Mouse (Mus musculus): ENCODE measurements at regions not wholly inside any gene's neighbourhood (a gene's known extent, or its start where the extent isn't known, plus 50 kb on each side); places are given as distances from the start of the nearest gene placed in this dataset.

DNA sequence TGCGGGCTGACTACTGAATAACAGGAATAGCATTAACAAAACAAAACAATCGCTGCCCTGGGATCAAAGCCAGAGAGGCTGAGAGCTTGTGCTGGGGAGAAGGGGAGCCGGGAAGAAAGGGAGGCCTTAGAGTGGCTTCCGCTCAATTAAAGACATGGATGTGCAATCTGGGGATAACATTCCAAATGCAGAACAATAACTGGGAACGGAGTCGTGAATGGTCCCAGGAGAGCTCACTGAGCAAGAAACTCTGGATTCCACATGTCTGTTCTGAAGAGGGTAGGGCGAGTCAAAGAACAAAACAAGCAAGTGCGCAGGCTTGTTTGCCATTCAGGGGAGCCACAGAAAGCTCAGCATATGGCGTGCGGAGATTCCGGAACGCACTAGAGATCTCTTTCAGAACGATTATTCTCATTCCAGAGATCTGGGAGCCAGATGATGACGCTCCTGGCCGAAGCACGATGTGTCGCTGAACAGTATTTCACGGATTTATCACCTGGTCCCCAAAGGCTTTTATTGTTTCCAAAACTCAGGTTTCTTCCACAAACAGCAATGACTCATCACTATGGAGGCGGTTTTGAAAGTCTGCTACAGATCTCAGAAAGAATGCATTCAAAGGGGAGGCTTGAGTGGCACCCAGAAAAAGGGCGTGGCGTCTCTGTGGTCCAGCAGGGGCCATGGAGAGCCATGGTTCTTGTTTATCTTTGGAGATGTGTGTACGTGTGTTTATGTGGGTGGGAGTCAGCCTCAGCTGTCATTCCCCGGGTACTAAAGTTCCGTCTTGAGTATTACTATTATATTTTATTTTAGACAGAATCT, 159.0 kb downstream of the Slc4a3 start:
- WGBS, result 29% methylated on average over 24 of the region's 24 CpGs
- peak; percentile 55; the same call in 1 of the 2 replicates for ATAC-seq (ENCODE audit: insufficient number of reproducible peaks, low FRiP score, low TSS enrichment, low read depth)

DNA sequence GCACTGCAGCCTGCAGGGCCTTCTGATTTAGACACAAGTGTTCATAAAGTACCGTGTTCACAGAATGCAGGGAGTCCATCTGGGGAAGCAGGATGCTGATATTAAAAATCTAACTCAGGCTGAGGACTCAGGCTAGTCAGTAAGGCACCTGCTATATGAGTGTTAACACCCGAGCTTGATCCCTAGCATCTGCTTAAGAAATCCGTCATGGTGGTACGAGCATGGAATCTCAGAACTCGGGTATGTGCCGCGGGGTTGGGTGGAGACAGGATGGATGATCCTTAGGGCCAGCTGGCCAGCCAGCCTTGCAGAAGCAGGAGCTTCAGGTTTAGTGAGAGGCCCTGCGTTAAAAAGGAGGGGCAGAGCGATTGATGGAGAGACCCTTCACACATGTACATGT, 160.1 kb downstream of the Slc4a3 start:
- Histone ChIP-seq H3K4me2 (no peak overlapping the region), H3K9ac (no peak overlapping the region), H3K27ac (no peak overlapping the region), H3K4me1 (peaks cover 14% of the 10 kb centered on the region), H3K9me3 (no peaks in the 10 kb centered on the region), H3K36me3 (no peaks in the 10 kb centered on the region), H3K4me3 (no peak overlapping the region), H3K27me3 (no peaks in the 10 kb centered on the region)
- 72% methylated on average over 9 of the region's 9 CpGs for WGBS
- no peak for ATAC-seq (ENCODE audit: insufficient number of reproducible peaks, low FRiP score, low TSS enrichment, low read depth)

More for the DNA sequence above, 159.0 kb downstream of the Slc4a3 start:
- Histone ChIP-seq H3K27ac (peak overlapping the region; percentile 64), H3K9ac (no peak overlapping the region), H3K4me3 (no peak overlapping the region), H3K9me3 (no peaks in the 10 kb centered on the region), H3K4me2 (peak overlapping the region; percentile 27; the same call in 1 of the 2 replicates), H3K36me3 (no peaks in the 10 kb centered on the region), H3K27me3 (no peaks in the 10 kb centered on the region), H3K4me1 (peaks cover 14% of the 10 kb centered on the region)

DNA sequence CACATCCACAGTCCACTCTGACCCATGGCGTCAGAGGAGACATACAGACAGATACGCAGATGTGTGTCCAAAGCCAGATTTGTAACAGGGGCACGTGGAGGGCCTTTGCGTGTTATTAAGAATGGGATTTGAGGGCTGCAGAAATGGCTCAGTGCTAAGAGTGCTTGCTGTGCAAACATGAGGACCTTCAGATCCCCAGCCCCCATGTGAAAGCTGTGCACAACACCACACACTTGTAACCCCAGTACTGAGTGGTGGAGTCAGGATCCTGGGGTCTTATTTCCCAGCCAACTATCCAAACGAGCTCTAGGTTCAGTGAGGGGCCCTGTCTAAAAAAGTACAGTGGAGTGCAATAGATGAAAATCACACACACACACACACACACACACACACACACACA, 177.4 kb downstream of the Slc4a3 start:
- no peak for ATAC-seq (ENCODE audit: insufficient number of reproducible peaks, low FRiP score, low TSS enrichment, low read depth)
- Histone ChIP-seq H3K9ac (no peak overlapping the region), H3K9me3 (no peaks in the 10 kb centered on the region), H3K4me1 (no peaks in the 10 kb centered on the region), H3K4me2 (no peak overlapping the region), H3K4me3 (no peak overlapping the region), H3K27me3 (no peaks in the 10 kb centered on the region), H3K36me3 (no peaks in the 10 kb centered on the region), H3K27ac (no peak overlapping the region)
- 88% methylated on average over 5 of the region's 5 CpGs for WGBS

DNA sequence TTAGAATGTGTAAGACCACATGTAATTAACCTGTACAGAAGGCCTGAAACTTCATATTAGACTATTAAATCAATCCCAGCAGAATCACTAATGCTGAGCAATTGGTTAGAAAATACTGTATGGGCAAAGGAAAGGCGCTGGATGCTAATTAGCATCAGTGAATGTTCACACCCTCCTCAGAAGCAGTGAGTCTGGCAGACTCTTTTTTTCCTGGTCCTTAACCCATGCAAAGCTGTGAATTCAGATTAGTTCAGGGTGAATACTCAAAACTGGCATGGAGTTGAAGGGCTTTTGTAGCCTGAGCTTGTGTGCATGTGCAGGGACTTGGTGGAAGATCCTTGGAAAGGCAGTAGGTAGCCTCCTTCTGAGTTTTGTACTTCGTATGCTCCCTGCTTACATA, 179.3 kb downstream of the Slc4a3 start:
- H3K4me3 ChIP-seq, result no peak overlapping the region
- H3K9ac ChIP-seq, result no peak overlapping the region
- no peak overlapping the region for H3K4me2 ChIP-seq
- H3K9me3 ChIP-seq, result no peaks in the 10 kb centered on the region
- ATAC-seq (ENCODE audit: insufficient number of reproducible peaks, low FRiP score, low TSS enrichment, low read depth), result no peak
- WGBS, result 69% methylated on average over 2 of the region's 2 CpGs
- no peaks in the 10 kb centered on the region for H3K4me1 ChIP-seq
- no peaks in the 10 kb centered on the region for H3K36me3 ChIP-seq
- no peak overlapping the region for H3K27ac ChIP-seq
- no peaks in the 10 kb centered on the region for H3K27me3 ChIP-seq

DNA sequence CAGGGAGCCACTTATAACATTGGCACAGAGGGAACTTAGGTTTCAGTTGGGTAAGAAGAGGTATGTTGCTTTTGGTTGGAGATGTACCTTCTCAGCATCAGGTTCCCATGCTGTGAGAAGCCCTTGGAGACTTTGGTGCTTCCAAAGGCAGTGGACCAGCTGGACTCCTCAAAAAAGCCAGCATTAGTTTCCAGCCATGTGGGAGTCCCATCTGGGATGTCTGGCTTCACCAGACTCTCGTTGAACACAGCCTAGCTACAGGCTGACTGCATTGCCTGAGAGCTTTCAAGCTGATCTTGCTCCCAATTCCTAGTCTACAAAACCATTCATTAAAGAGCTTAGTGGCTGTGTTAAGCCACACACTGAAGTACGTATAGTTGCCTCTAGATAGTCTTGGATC, 182.8 kb downstream of the Slc4a3 start:
- ATAC-seq (ENCODE audit: insufficient number of reproducible peaks, low FRiP score, low TSS enrichment, low read depth), result no peak
- H3K4me3 ChIP-seq, result no peak overlapping the region
- no peak overlapping the region for H3K9ac ChIP-seq
- WGBS, result 52% methylated on average over 2 of the region's 2 CpGs
- no peaks in the 10 kb centered on the region for H3K27me3 ChIP-seq
- no peaks in the 10 kb centered on the region for H3K36me3 ChIP-seq
- H3K9me3 ChIP-seq, result no peaks in the 10 kb centered on the region
- peaks cover 7% of the 10 kb centered on the region; the same call in 1 of the 2 replicates for H3K4me1 ChIP-seq
- H3K27ac ChIP-seq, result no peak overlapping the region
- H3K4me2 ChIP-seq, result no peak overlapping the region

DNA sequence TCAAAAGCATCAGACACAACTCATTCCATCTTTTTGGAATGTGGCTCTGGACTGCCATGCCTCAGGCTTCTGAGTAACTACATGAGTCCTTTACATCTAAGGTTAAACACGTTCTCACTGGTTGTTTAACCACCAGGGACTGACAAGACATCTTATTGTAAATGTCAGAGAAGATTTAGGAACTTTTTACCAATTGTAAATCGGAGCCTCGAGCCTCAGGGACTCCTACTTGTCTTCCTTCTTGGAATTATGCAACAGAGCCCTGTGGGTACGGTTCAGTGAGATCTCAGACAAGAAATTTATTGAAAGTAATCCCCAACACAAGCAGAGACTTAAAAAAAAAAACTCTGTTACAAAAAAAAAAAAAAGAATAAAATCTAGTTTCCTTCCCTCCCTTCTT, 187.7 kb downstream of the Slc4a3 start:
- H3K9ac ChIP-seq, result no peak overlapping the region
- H3K4me3 ChIP-seq, result no peak overlapping the region
- no peaks in the 10 kb centered on the region for H3K36me3 ChIP-seq
- ATAC-seq (ENCODE audit: insufficient number of reproducible peaks, low FRiP score, low TSS enrichment, low read depth), result no peak
- peaks cover 7% of the 10 kb centered on the region; the same call in 1 of the 2 replicates for H3K4me1 ChIP-seq
- no peak overlapping the region for H3K4me2 ChIP-seq
- H3K9me3 ChIP-seq, result no peaks in the 10 kb centered on the region
- H3K27me3 ChIP-seq, result no peaks in the 10 kb centered on the region
- H3K27ac ChIP-seq, result no peak overlapping the region
- WGBS, result 41% methylated on average over 4 of the region's 4 CpGs

DNA sequence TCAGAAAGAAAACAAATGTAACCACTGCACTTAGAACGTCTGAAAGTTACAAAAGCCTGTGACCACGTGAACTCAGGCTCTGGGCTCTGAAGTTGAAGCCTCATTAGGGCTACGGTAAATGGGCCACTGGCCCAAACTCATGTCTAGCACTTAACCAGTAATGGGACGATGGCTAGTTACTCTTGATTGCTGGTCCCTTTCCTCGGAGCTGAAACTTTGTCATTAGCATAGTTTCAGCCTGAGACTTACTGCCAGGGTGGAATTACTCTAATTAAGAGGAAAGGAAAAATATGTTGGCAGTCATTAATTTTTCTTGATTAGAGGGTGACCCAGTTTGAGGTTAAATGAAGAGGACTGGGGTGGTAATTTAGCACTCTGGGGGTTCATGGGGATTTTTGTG, 192.6 kb downstream of the Slc4a3 start:
- H3K4me1 ChIP-seq, result no peaks in the 10 kb centered on the region
- no peak overlapping the region for H3K9ac ChIP-seq
- H3K4me2 ChIP-seq, result no peak overlapping the region
- no peak overlapping the region for H3K4me3 ChIP-seq
- no peak for ATAC-seq (ENCODE audit: insufficient number of reproducible peaks, low FRiP score, low TSS enrichment, low read depth)
- H3K27me3 ChIP-seq, result no peaks in the 10 kb centered on the region
- H3K27ac ChIP-seq, result no peak overlapping the region
- H3K36me3 ChIP-seq, result no peaks in the 10 kb centered on the region
- H3K9me3 ChIP-seq, result no peaks in the 10 kb centered on the region
- WGBS, result 32% methylated on average over 5 of the region's 5 CpGs

DNA sequence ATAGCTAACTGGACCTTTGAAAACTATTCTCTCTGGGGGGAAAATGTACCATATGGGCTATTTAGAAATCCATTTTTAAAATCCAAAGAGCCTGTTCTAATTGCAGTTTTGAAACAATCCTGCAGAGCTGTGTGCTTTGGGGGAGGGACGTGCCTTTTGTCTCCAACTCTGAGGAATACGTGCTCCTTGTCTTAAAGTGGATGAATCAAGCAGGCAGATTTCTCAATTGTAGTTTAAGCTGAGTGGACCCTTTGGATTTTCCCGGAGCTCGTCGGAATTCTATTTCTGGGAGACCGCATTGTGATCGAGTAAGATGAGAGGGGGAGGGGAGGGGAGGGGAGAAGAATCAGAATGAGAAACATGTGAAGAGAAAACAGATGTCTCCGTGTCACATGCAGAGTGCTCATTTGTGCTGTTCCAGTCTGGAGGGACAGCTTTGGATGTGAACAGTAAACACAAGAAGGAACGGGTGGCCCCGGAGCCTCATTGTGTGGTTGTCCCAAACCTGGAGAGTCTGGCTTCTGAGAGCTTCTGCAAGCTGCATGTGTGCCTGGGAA, 203.7 kb downstream of the Slc4a3 start:
- ATAC-seq (ENCODE audit: insufficient number of reproducible peaks, low FRiP score, low TSS enrichment, low read depth), result no peak
- no peaks in the 10 kb centered on the region for H3K36me3 ChIP-seq
- peak overlapping the region; percentile 33; the same call in 1 of the 2 replicates for H3K27ac ChIP-seq
- WGBS, result 34% methylated on average over 10 of the region's 10 CpGs
- no peak overlapping the region for H3K4me2 ChIP-seq
- 0 out of 2 replicates have a peak, but pooled peaks cover 3% of the 10 kb centered on the region for H3K4me1 ChIP-seq
- H3K9ac ChIP-seq, result no peak overlapping the region
- no peak overlapping the region for H3K4me3 ChIP-seq
- no peaks in the 10 kb centered on the region for H3K27me3 ChIP-seq
- H3K9me3 ChIP-seq, result no peaks in the 10 kb centered on the region

DNA sequence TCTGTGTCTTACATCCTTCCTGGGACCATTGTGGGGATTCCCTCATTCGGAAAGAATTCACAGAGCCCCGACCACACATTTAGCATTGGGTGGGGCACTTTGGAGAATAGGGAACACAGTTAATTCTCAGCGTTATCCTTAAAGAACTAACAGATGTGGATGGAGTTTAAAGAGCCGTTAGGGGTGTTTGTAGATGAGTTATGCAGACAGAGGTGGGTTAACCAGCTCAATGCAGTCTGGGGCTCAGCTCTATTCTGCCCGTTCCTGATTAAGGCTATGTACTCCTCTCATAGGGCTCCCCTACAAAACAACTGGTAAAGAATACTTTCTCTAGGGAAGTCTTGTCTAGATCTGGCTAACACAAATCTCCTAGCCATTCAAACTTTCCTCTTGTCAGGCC, 226.1 kb downstream of the Slc4a3 start:
- WGBS, result 23% methylated on average over 5 of the region's 5 CpGs
- no peak for ATAC-seq (ENCODE audit: insufficient number of reproducible peaks, low FRiP score, low TSS enrichment, low read depth)
- peaks cover 18% of the 10 kb centered on the region for H3K4me1 ChIP-seq

DNA sequence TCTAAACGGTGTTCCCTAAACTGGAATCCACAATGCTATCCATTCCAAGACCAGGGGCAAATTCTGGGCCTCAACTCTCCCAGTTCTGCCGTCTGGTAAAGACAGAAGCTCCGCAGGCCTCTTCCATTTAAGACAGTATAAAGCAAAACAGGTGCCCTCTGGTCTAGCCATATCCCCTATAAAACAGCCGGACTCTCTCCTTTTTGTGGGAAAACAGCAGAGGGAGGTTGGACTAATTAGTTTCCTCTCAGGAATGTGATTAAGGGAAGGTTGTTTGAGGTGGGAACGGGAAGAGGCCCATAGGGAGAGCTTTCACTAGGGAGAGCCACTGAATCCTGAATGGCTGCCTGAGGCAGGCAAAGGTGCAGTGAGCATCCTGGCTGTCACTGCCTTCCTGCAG, 226.9 kb downstream of the Slc4a3 start:
- Histone ChIP-seq H3K4me1 (peaks cover 18% of the 10 kb centered on the region), H3K9me3 (no peaks in the 10 kb centered on the region), H3K27ac (peak overlapping the region; percentile 65), H3K4me2 (no peak overlapping the region), H3K9ac (no peak overlapping the region), H3K27me3 (no peaks in the 10 kb centered on the region), H3K36me3 (no peaks in the 10 kb centered on the region), H3K4me3 (no peak overlapping the region)
- 24% methylated on average over 5 of the region's 5 CpGs for WGBS
- ATAC-seq (ENCODE audit: insufficient number of reproducible peaks, low FRiP score, low TSS enrichment, low read depth), result no peak

More for the DNA sequence above, 226.1 kb downstream of the Slc4a3 start:
- no peak overlapping the region for H3K9ac ChIP-seq
- no peaks in the 10 kb centered on the region for H3K36me3 ChIP-seq
- H3K4me3 ChIP-seq, result no peak overlapping the region
- no peaks in the 10 kb centered on the region for H3K27me3 ChIP-seq
- H3K9me3 ChIP-seq, result no peaks in the 10 kb centered on the region
- peak overlapping the region; percentile 65 for H3K27ac ChIP-seq
- H3K4me2 ChIP-seq, result no peak overlapping the region

DNA sequence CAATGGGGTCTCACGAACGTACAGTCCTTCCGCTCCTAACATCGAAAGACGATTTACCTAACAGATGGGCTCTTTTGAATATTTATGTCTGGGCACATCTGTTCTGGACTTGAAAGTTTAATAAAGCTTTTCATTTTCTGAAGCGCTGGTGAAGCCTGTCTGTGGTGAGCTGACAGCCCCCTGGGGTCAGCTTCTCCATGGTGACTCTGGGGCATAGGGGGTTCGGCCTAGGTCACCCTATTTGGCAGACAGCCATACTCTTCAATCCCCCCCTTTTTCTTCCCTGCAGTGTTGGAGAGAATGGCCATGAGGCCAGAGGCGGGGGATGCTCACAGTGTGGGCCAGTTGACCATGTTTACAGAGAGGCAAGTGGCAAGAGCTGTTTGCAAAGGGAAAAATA, 232.8 kb downstream of the Slc4a3 start:
- 63% methylated on average over 8 of the region's 8 CpGs for WGBS
- no peak for ATAC-seq (ENCODE audit: insufficient number of reproducible peaks, low FRiP score, low TSS enrichment, low read depth)
- no peak overlapping the region for H3K4me2 ChIP-seq
- H3K4me3 ChIP-seq, result no peak overlapping the region
- no peaks in the 10 kb centered on the region for H3K27me3 ChIP-seq
- H3K9me3 ChIP-seq, result no peaks in the 10 kb centered on the region
- H3K27ac ChIP-seq, result no peak overlapping the region
- H3K4me1 ChIP-seq, result no peaks in the 10 kb centered on the region
- no peak overlapping the region for H3K9ac ChIP-seq
- no peaks in the 10 kb centered on the region for H3K36me3 ChIP-seq

DNA sequence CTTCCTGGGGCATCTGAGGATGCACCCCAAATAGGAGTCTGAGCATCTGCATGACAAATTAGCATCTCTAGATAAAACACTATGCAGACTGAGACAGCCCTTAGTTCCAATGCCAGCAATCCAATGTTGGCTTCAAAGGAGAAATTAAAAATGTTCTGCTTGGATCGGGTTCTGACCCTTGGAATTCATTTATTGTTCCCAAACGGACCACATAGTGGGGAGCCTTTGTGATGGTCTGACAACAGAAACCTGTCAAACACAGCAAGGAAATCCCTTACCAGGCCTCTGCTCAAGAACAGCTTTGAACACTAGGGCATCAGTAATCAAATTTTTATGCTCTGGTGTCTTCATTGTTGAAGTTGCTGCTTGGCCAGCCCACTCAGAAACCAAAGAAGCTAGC, 237.1 kb downstream of the Slc4a3 start:
- H3K4me2 ChIP-seq, result no peak overlapping the region
- H3K4me1 ChIP-seq, result no peaks in the 10 kb centered on the region
- no peaks in the 10 kb centered on the region for H3K27me3 ChIP-seq
- no peak overlapping the region for H3K9ac ChIP-seq
- H3K36me3 ChIP-seq, result no peaks in the 10 kb centered on the region
- no peak overlapping the region for H3K4me3 ChIP-seq
- no peak overlapping the region for H3K27ac ChIP-seq
- no peaks in the 10 kb centered on the region for H3K9me3 ChIP-seq
- 61% methylated on average over 2 of the region's 2 CpGs for WGBS
- ATAC-seq (ENCODE audit: insufficient number of reproducible peaks, low FRiP score, low TSS enrichment, low read depth), result no peak

Data from limb, embryonic 15.5 days (tissue).